Mouse (Mus musculus): ENCODE data around the gene Capzb. TPM values are rescaled to one million over a fixed set of nuclear protein-coding genes. Genes with fewer than 3 reads are reported as not detected.

The Capzb gene
- polyA plus RNA-seq, 1 experiment from 2014 or later: 330 TPM

- H3K4me2 ChIP-seq: no peak overlapping the region
- WGBS: 90% methylated on average over 4 of the region's 4 CpGs
- no peak overlapping the region for H3K9ac ChIP-seq
- H3K4me3 ChIP-seq: no peak overlapping the region
- ATAC-seq (replicated peaks): no peak
- H3K27me3 ChIP-seq (replicated peaks): no peaks in the 10 kb centered on the region
- peaks cover 18% of the 10 kb centered on the region for H3K4me1 ChIP-seq
- H3K9me3 ChIP-seq: no peaks in the 10 kb centered on the region
- no peaks in the 10 kb centered on the region for H3K36me3 ChIP-seq (replicated peaks)
- H3K27ac ChIP-seq: no peak overlapping the region
Measured at GRCm38 (mm10) chr4:139233755-139234254, 41.1 kb downstream of the Capzb start.

GRCm38 (mm10) chr4:139234261-139234660, 41.6 kb downstream of the Capzb start:
- Histone ChIP-seq H3K36me3 (replicated peaks) (no peaks in the 10 kb centered on the region), H3K4me3 (no peak overlapping the region), H3K4me2 (no peak overlapping the region), H3K27me3 (replicated peaks) (no peaks in the 10 kb centered on the region), H3K9me3 (no peaks in the 10 kb centered on the region), H3K27ac (no peak overlapping the region), H3K9ac (no peak overlapping the region), H3K4me1 (peaks cover 18% of the 10 kb centered on the region)
- ATAC-seq (replicated peaks): no peak
- WGBS: 66% methylated on average over 4 of the region's 4 CpGs

- no peak overlapping the region for H3K9ac ChIP-seq
- no peaks in the 10 kb centered on the region for H3K9me3 ChIP-seq
- H3K4me2 ChIP-seq: no peak overlapping the region
- H3K27ac ChIP-seq: no peak overlapping the region
- no peaks in the 10 kb centered on the region for H3K27me3 ChIP-seq (replicated peaks)
- H3K36me3 ChIP-seq (replicated peaks): no peaks in the 10 kb centered on the region
- H3K4me3 ChIP-seq: no peak overlapping the region
- H3K4me1 ChIP-seq: peaks cover 12% of the 10 kb centered on the region
- 93% methylated on average over 7 of the region's 7 CpGs for WGBS
- ATAC-seq (replicated peaks): no peak
Measured at GRCm38 (mm10) chr4:139235556-139235955, 42.9 kb downstream of the Capzb start.

DNA sequence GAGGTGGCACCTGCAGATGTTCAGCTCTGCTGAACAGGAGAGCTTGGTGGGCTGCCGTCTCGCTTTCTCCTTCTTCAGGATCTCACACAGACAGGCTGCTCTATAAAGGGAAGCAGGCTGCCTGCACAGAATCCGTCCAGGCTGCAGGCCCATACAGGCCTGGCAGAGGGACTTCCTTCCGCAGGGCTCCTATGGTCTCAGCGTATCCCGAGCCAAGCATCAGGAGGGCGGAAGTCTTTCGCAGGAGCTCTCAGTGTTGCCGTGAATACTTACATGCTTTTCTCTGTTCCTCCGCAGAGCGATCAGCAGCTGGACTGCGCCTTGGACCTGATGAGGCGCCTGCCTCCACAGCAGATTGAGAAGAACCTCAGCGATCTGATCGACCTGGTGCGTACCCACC, 45.9 kb downstream of the Capzb start:
- H3K27ac ChIP-seq: no peak overlapping the region
- 91% methylated on average over 16 of the region's 16 CpGs for WGBS
- no peak overlapping the region for H3K9ac ChIP-seq
- H3K4me2 ChIP-seq: no peak overlapping the region
- no peak overlapping the region for H3K4me3 ChIP-seq
- no peak for ATAC-seq (replicated peaks)
- H3K9me3 ChIP-seq: no peaks in the 10 kb centered on the region
- H3K36me3 ChIP-seq (replicated peaks): 0 out of 2 replicates have a peak, but pooled peaks cover 6% of the 10 kb centered on the region
- H3K27me3 ChIP-seq (replicated peaks): no peaks in the 10 kb centered on the region
- H3K4me1 ChIP-seq: no peaks in the 10 kb centered on the region

- 0 out of 2 replicates have a peak, but pooled peaks cover 6% of the 10 kb centered on the region for H3K36me3 ChIP-seq (replicated peaks)
- no peaks in the 10 kb centered on the region for H3K9me3 ChIP-seq
- no peaks in the 10 kb centered on the region for H3K27me3 ChIP-seq (replicated peaks)
- H3K27ac ChIP-seq: no peak overlapping the region
- H3K4me1 ChIP-seq: no peaks in the 10 kb centered on the region; the same call in 1 of the 2 replicates
- H3K4me2 ChIP-seq: no peak overlapping the region
- 79% methylated on average over 6 of the region's 6 CpGs for whole genome bisulfite sequencing
- ATAC-seq (replicated peaks): no peak
- no peak overlapping the region for H3K4me3 ChIP-seq
- H3K9ac ChIP-seq: no peak overlapping the region
Measured at GRCm38 (mm10) chr4:139240334-139240733, 47.6 kb downstream of the Capzb start.

DNA sequence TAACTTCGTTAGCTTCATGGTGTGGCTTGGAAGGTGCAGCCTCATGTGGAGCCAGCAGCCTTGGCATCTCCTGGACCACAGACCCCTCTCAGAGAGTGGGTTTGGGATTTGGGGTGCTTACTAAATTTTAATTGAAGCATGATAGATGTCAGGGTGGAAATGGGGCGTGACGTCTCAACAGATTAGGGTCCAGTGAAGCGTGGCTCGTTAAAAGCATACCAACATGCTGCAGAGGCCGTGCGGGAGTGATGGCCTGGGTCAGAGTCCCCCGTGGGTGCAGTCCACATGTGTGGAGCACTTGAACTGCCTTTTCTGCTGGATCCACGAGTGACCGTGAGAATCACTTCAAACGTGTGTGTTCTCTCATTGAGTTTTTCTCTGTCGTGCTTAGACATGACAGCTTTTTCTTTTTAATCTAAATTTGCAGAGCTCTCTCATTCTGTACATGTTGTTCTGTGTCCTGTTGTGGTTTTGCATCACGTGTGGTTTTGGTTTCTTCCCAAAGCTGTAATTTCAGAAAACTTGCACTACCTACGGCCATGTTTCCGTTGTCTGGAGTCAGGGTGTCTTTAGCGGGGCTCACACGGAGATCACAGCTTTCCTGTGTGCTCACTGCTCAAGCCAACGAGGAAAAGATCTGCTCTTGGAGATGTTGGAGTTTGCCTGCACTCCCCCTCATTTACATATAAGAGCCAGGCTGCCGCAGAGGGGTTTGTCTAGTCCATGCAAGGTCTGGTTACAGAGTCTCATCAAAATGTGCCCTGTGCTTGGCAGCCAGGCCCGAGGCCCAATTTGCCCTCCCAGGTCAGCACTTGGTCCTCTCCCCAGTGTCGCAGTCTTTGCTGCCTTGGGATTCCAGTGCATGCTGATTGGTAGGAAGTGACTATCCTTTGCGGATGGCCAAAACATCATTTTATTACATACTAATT, 49.2 kb downstream of the Capzb start:
- 70% methylated on average over 22 of the region's 22 CpGs for WGBS
- H3K4me1 ChIP-seq: peaks cover 16% of the 10 kb centered on the region
- no peak overlapping the region for H3K4me3 ChIP-seq
- no peak overlapping the region for H3K27ac ChIP-seq
- no peaks in the 10 kb centered on the region for H3K9me3 ChIP-seq
- no peak for ATAC-seq (replicated peaks)
- no peak overlapping the region for H3K4me2 ChIP-seq
- H3K27me3 ChIP-seq (replicated peaks): no peaks in the 10 kb centered on the region
- H3K9ac ChIP-seq: no peak overlapping the region
- H3K36me3 ChIP-seq (replicated peaks): 0 out of 2 replicates have a peak, but pooled peaks cover 6% of the 10 kb centered on the region

DNA sequence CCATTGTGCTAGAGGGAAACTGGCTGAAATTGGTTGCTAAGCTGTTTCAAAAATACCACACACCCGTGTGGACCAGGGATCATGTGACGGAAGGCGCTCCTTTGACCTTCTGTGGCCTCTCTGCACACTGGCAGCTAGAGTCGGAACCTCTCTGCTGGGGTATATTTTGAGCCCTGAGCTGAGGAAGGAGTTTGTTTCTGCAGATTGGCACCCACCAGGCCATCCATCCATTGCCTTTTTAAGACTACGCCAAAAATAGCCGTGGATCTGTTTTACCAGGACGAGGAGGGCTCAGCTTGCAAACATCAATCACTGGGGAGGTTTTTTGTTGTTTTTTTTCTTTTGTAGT, 49.9 kb downstream of the Capzb start:
- Histone ChIP-seq H3K9me3 (no peaks in the 10 kb centered on the region), H3K4me2 (no peak overlapping the region), H3K4me3 (no peak overlapping the region), H3K9ac (no peak overlapping the region), H3K27me3 (replicated peaks) (no peaks in the 10 kb centered on the region), H3K36me3 (replicated peaks) (0 out of 2 replicates have a peak, but pooled peaks cover 6% of the 10 kb centered on the region), H3K4me1 (peaks cover 22% of the 10 kb centered on the region), H3K27ac (no peak overlapping the region)
- 76% methylated on average over 7 of the region's 7 CpGs for WGBS
- ATAC-seq (replicated peaks): no peak

DNA sequence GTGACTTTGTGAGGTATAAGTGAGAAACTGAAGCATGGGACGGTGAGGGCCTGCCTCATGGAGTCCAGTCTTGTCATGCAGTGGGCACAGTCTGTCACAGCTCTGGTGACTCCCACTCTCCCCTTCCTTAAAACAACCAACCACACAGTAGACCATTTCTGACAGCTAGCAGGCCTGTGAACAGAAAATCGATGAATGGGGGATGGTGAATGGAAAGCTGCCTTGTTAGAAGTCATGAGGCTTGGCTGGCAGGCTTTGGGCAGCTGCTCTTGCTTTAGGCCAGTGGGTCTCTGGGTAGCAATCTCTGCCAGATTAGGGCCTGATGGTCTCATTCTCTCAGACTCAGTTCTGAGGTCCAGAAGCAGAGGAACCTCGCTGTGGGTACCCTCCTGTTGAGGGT, 51.5 kb downstream of the Capzb start:
- H3K36me3 ChIP-seq (replicated peaks): 0 out of 2 replicates have a peak, but pooled peaks cover 6% of the 10 kb centered on the region
- H3K4me1 ChIP-seq: peaks cover 34% of the 10 kb centered on the region
- no peak overlapping the region for H3K4me3 ChIP-seq
- 0 out of 2 replicates have a peak overlapping the region, but pooled peaks have one; percentile 23 for H3K27ac ChIP-seq
- no peak for ATAC-seq (replicated peaks)
- 69% methylated on average over 3 of the region's 3 CpGs for WGBS
- H3K4me2 ChIP-seq: no peak overlapping the region
- no peaks in the 10 kb centered on the region for H3K9me3 ChIP-seq
- no peak overlapping the region for H3K9ac ChIP-seq
- H3K27me3 ChIP-seq (replicated peaks): no peaks in the 10 kb centered on the region

GRCm38 (mm10) chr4:139244766-139245165, 52.1 kb downstream of the Capzb start:
- H3K4me1 ChIP-seq: peaks cover 36% of the 10 kb centered on the region
- no peaks in the 10 kb centered on the region for H3K9me3 ChIP-seq
- H3K4me3 ChIP-seq: no peak overlapping the region
- ATAC-seq (replicated peaks): no peak
- no peak overlapping the region for H3K4me2 ChIP-seq
- no peaks in the 10 kb centered on the region for H3K27me3 ChIP-seq (replicated peaks)
- 71% methylated on average over 6 of the region's 6 CpGs for WGBS
- 0 out of 2 replicates have a peak overlapping the region, but pooled peaks have one; percentile 23 for H3K27ac ChIP-seq
- H3K36me3 ChIP-seq (replicated peaks): 0 out of 2 replicates have a peak, but pooled peaks cover 6% of the 10 kb centered on the region
- H3K9ac ChIP-seq: no peak overlapping the region

GRCm38 (mm10) chr4:139245534-139245933, 52.8 kb downstream of the Capzb start:
- no peak for ATAC-seq (replicated peaks)
- no peaks in the 10 kb centered on the region for H3K9me3 ChIP-seq
- no peak overlapping the region for H3K9ac ChIP-seq
- 0 out of 2 replicates have a peak, but pooled peaks cover 6% of the 10 kb centered on the region for H3K36me3 ChIP-seq (replicated peaks)
- no peak overlapping the region for H3K4me3 ChIP-seq
- H3K4me1 ChIP-seq: peaks cover 36% of the 10 kb centered on the region
- peak overlapping the region; percentile 63; the same call in 1 of the 2 replicates for H3K27ac ChIP-seq
- H3K27me3 ChIP-seq (replicated peaks): no peaks in the 10 kb centered on the region
- WGBS: 87% methylated on average over 2 of the region's 2 CpGs
- H3K4me2 ChIP-seq: no peak overlapping the region

DNA sequence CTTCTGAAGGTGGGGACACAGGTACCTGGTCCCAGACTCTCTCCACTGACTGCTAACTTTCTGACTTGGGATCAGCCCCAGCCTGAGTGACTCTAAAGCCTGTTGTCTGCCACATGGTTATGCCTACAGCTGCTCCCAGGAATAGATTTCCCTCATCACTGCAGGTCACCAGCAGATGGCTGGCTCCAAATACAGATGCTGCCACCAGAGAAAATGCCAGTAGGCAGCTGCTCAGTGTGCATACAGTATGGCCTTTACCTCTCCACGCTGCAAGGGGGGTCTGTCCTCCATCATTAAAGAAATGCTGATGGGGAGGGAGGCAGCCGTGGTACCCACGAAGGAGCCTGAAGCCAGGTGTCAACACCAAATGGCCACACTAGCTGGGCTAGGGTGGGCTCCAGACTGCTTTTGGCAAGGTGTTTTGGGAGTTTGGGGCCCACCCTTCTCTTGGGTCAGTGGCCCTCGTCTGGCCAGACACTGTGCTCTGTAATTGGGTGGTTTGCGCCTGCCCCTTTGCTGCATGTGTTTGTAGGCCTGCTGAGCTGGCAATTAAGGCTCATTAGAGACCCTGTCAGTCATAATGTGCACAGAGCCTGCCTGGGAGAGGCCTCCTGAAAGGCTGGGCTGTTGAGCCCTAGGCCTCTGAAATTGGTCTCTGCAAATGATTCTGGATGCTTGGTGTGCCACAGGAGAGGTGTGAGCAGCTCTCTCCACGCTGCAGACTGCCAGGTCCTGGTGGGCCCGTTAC, 53.6 kb downstream of the Capzb start:
- 45% methylated on average over 7 of the region's 7 CpGs for WGBS
- Histone ChIP-seq H3K27ac (peak overlapping the region; percentile 63), H3K4me3 (no peak overlapping the region), H3K4me2 (no peak overlapping the region), H3K9me3 (no peaks in the 10 kb centered on the region), H3K9ac (no peak overlapping the region), H3K27me3 (replicated peaks) (no peaks in the 10 kb centered on the region), H3K36me3 (replicated peaks) (no peaks in the 10 kb centered on the region), H3K4me1 (peaks cover 42% of the 10 kb centered on the region)
- peak; percentile 65 for ATAC-seq (replicated peaks)

DNA sequence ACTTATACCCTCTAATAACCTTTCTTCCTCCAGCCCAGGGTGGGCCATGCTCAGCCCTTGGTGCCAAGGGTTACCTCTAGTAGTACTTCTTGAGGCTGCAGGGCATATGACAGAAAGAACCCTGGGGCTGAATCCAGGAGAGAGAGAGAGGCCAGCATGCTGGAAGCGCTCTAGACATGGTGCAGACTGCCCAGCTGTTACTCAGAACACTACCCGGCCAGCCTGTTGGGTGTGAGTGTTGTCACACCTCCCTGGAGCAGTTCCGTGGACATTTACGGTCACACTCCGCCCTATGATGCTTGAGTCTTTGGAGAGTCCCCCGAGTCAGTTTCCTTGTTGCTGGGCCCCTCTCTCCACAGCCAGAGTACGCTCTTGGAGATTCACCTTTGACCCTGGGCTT, 55.3 kb downstream of the Capzb start:
- no peaks in the 10 kb centered on the region for H3K36me3 ChIP-seq (replicated peaks)
- 79% methylated on average over 7 of the region's 7 CpGs for WGBS
- no peak overlapping the region for H3K4me3 ChIP-seq
- no peak overlapping the region for H3K4me2 ChIP-seq
- H3K9me3 ChIP-seq: no peaks in the 10 kb centered on the region
- no peak overlapping the region for H3K27ac ChIP-seq
- H3K9ac ChIP-seq: no peak overlapping the region
- no peak for ATAC-seq (replicated peaks)
- peaks cover 47% of the 10 kb centered on the region for H3K4me1 ChIP-seq
- no peaks in the 10 kb centered on the region for H3K27me3 ChIP-seq (replicated peaks)

All from midbrain, embryonic 15.5 days (tissue).